Mouse (Mus musculus) myocyte (in vitro differentiated cells): ENCODE measurements around the gene Tspan9.
A peak's percentile ranks its signal among the peaks of the same experiment; 100 is the strongest.

ENCODE experiments used
- CEBPB ChIP-seq: IDR thresholded peaks from 2 replicates; pipeline ENCODE4 v1.6.1; 2011; ENCODE audit warnings: mild to moderate bottlenecking, moderate library complexity; ENCODE audit not compliant: poor library complexity, insufficient read depth, severe bottlenecking
- MAX ChIP-seq: IDR thresholded peaks from one replicate; pipeline ENCODE4 v1.6.1; 2011; ENCODE audit warnings: low read depth, mild to moderate bottlenecking, control low read depth
- MYOD1 ChIP-seq, 3 experiments: IDR thresholded peaks; one replicate each; pipeline ENCODE4 v1.6.1; 2011; ENCODE audit warnings: control low read depth in 2 of 3, low read depth in 2 of 3, mild to moderate bottlenecking in 2 of 3, moderate library complexity in 1 of 3; ENCODE audit not compliant: insufficient read length in 2 of 3, control insufficient read depth in 1 of 3
- POLR2A ChIP-seq: IDR thresholded peaks from one replicate; pipeline ENCODE4 v1.6.1; 2011; ENCODE audit warnings: low read depth, mild to moderate bottlenecking, control low read depth, moderate library complexity; ENCODE audit not compliant: insufficient read length
- POLR2AphosphoS2 ChIP-seq: IDR thresholded peaks from one replicate; pipeline ENCODE4 v1.6.1; 2011; ENCODE audit warnings: low read depth, control low read depth; ENCODE audit not compliant: insufficient read length
- SRF ChIP-seq: IDR thresholded peaks from one replicate; pipeline ENCODE4 v1.6.1; 2011; ENCODE audit warnings: low read depth; ENCODE audit not compliant: control insufficient read depth, insufficient read length

- TF ChIP-seq POLR2A (no peak), CEBPB (no peak), POLR2AphosphoS2 (no peak), MAX (no peak), MYOD1 (IDR thresholded peaks at IDR 0.05; ENCODE audit: control insufficient read depth in 1 of 3, insufficient read length in 2 of 3, low read depth in 2 of 3) (peak in 2 of 3 experiments; percentile 78 to 91), SRF (no peak)
These were observed 96.6 kb downstream of the Tspan9 start for GRCm38 (mm10) chr6:128046799-128047198.
